Mouse (Mus musculus): Measurements from ENCODE around the gene Prps1l1. TPM values are rescaled to one million over a fixed set of nuclear protein-coding genes. Genes with fewer than 3 reads are reported as not detected.

The Prps1l1 gene
- polyA plus RNA-seq, 1 experiment from 2014 or later, result not detected

- no peaks in the 10 kb centered on the region for H3K36me3 ChIP-seq (replicated peaks)
- H3K4me3 ChIP-seq, result no peak overlapping the region
- WGBS, result 62% methylated on average over 11 of the region's 11 CpGs
- DNase-seq (ENCODE audit: extremely low spot score, low spot score), result peak; percentile 60
- H3K4me1 ChIP-seq, result peaks cover 26% of the 10 kb centered on the region
- H3K27ac ChIP-seq, result peak overlapping the region; percentile 27; the same call in 1 of the 2 replicates
- H3K27me3 ChIP-seq (ENCODE audit: poor library complexity, severe bottlenecking), result no peaks in the 10 kb centered on the region
- no peaks in the 10 kb centered on the region for H3K9me3 ChIP-seq
Observed at GRCm38 (mm10) chr12:35008340-35009137, 24.0 kb downstream of the Prps1l1 start.

DNA sequence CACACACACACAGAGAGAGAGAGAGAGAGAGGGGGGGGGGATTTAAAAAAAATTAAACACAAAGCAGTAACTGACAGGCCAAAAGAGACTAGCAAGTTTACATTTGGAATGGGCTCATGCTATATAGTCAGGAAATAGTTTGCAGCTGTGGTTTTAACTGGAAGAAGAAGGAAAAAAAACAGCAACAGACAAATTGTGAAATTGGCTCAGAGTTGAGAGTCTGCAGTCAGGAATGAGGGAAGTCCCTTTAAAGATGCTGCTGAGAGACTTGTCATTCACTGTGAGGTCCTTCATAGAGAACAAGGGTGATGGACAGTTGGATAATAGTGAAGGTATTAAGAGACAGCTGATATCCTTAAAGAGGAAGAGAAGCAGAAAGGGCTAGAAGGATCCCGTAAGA lies 26.9 kb downstream of the Prps1l1 start:
- Histone ChIP-seq H3K9me3 (no peaks in the 10 kb centered on the region), H3K27me3 (ENCODE audit: poor library complexity, severe bottlenecking) (no peaks in the 10 kb centered on the region), H3K4me1 (peaks cover 26% of the 10 kb centered on the region), H3K4me3 (no peak overlapping the region), H3K36me3 (replicated peaks) (no peaks in the 10 kb centered on the region), H3K27ac (no peak overlapping the region)
- 88% methylated on average over 1 of the region's 1 CpGs for WGBS
- DNase-seq (ENCODE audit: extremely low spot score, low spot score), result no peak

DNA sequence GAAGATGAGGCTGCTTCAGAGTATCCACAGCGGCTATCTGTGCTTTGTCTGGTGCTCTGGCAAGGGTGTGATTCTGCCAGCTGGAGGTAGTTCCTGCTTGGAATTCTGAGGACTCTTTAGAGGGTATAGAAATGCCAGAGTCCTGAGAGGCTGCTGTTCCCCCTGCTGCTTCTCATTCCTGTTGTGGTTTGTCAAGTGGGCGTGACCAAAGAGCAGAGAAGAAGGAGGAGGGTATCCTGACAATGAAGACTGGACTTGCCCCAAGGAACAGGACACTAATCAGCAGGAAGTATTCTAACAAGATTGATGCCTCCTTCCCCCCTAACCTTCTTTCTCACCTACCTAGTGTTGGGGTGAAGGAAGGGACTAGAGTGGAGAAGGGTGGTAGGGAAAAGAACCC lies 29.4 kb downstream of the Prps1l1 start:
- no peak overlapping the region for H3K4me3 ChIP-seq
- peaks cover 7% of the 10 kb centered on the region for H3K4me1 ChIP-seq
- no peaks in the 10 kb centered on the region for H3K27me3 ChIP-seq (ENCODE audit: poor library complexity, severe bottlenecking)
- H3K9me3 ChIP-seq, result no peaks in the 10 kb centered on the region
- H3K27ac ChIP-seq, result no peak overlapping the region
- no peak for DNase-seq (ENCODE audit: extremely low spot score, low spot score)
- no peaks in the 10 kb centered on the region for H3K36me3 ChIP-seq (replicated peaks)
- 88% methylated on average over 2 of the region's 2 CpGs for WGBS

- Histone ChIP-seq H3K4me3 (no peak overlapping the region), H3K9me3 (no peaks in the 10 kb centered on the region), H3K4me1 (no peaks in the 10 kb centered on the region), H3K27ac (no peak overlapping the region), H3K27me3 (ENCODE audit: poor library complexity, severe bottlenecking) (no peaks in the 10 kb centered on the region), H3K36me3 (replicated peaks) (no peaks in the 10 kb centered on the region)
- WGBS, result 70% methylated on average over 3 of the region's 3 CpGs
- DNase-seq (ENCODE audit: extremely low spot score, low spot score), result no peak
Observed at GRCm38 (mm10) chr12:35016056-35016455, 31.5 kb downstream of the Prps1l1 start.

GRCm38 (mm10) chr12:35016481-35017250 lies 32.1 kb downstream of the Prps1l1 start:
- H3K4me1 ChIP-seq, result no peaks in the 10 kb centered on the region
- no peaks in the 10 kb centered on the region for H3K9me3 ChIP-seq
- no peak overlapping the region for H3K27ac ChIP-seq
- no peaks in the 10 kb centered on the region for H3K36me3 ChIP-seq (replicated peaks)
- no peaks in the 10 kb centered on the region for H3K27me3 ChIP-seq (ENCODE audit: poor library complexity, severe bottlenecking)
- 90% methylated on average over 9 of the region's 9 CpGs for WGBS
- DNase-seq (ENCODE audit: extremely low spot score, low spot score), result no peak
- H3K4me3 ChIP-seq, result no peak overlapping the region

GRCm38 (mm10) chr12:35018679-35019237 lies 34.2 kb downstream of the Prps1l1 start:
- WGBS, result 91% methylated on average over 9 of the region's 9 CpGs
- no peak overlapping the region for H3K4me3 ChIP-seq
- H3K27me3 ChIP-seq (ENCODE audit: poor library complexity, severe bottlenecking), result no peaks in the 10 kb centered on the region
- H3K36me3 ChIP-seq (replicated peaks), result no peaks in the 10 kb centered on the region
- no peaks in the 10 kb centered on the region for H3K9me3 ChIP-seq
- DNase-seq (ENCODE audit: extremely low spot score, low spot score), result no peak
- H3K27ac ChIP-seq, result no peak overlapping the region
- H3K4me1 ChIP-seq, result no peaks in the 10 kb centered on the region

GRCm38 (mm10) chr12:35021285-35021684 lies 36.7 kb downstream of the Prps1l1 start:
- 92% methylated on average over 9 of the region's 9 CpGs for WGBS

DNA sequence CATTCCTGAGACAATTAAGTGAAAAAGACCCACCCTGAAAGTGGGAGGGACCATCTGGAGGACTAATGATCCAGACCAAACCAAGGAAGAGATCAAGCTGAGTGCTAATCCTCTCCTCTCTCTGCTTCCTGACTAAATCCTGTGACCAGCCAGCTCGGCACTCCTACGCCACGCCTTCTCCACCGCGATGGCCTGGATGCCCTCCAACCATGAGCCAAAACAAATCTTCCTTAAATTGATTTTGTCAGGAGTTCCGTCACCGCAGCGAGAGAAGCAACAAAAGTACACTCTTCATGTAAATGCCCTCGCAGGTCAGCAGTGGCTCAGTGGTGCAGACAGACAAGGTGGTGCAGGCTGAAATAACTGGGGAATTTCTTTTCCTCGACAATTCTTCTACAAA lies 37.5 kb downstream of the Prps1l1 start:
- peaks cover 8% of the 10 kb centered on the region; the same call in 1 of the 2 replicates for H3K4me1 ChIP-seq
- DNase-seq (ENCODE audit: extremely low spot score, low spot score), result no peak
- H3K27ac ChIP-seq, result no peak overlapping the region
- no peaks in the 10 kb centered on the region for H3K27me3 ChIP-seq (ENCODE audit: poor library complexity, severe bottlenecking)
- no peaks in the 10 kb centered on the region for H3K36me3 ChIP-seq (replicated peaks)
- 62% methylated on average over 10 of the region's 10 CpGs for WGBS
- no peaks in the 10 kb centered on the region for H3K9me3 ChIP-seq
- H3K4me3 ChIP-seq, result no peak overlapping the region

More at GRCm38 (mm10) chr12:35021285-35021684, 36.7 kb downstream of the Prps1l1 start:
- Histone ChIP-seq H3K4me1 (peaks cover 5% of the 10 kb centered on the region; the same call in 1 of the 2 replicates), H3K36me3 (replicated peaks) (no peaks in the 10 kb centered on the region), H3K4me3 (no peak overlapping the region), H3K27me3 (ENCODE audit: poor library complexity, severe bottlenecking) (no peaks in the 10 kb centered on the region), H3K9me3 (no peaks in the 10 kb centered on the region), H3K27ac (no peak overlapping the region)
- no peak for DNase-seq (ENCODE audit: extremely low spot score, low spot score)

- Histone ChIP-seq H3K36me3 (replicated peaks) (no peaks in the 10 kb centered on the region), H3K27me3 (ENCODE audit: poor library complexity, severe bottlenecking) (no peaks in the 10 kb centered on the region), H3K27ac (no peak overlapping the region), H3K4me1 (peaks cover 11% of the 10 kb centered on the region; the same call in 1 of the 2 replicates), H3K9me3 (no peaks in the 10 kb centered on the region), H3K4me3 (no peak overlapping the region)
- 80% methylated on average over 4 of the region's 4 CpGs for WGBS
- no peak for DNase-seq (ENCODE audit: extremely low spot score, low spot score)
Observed at GRCm38 (mm10) chr12:35025916-35026432, 41.4 kb downstream of the Prps1l1 start.

DNA sequence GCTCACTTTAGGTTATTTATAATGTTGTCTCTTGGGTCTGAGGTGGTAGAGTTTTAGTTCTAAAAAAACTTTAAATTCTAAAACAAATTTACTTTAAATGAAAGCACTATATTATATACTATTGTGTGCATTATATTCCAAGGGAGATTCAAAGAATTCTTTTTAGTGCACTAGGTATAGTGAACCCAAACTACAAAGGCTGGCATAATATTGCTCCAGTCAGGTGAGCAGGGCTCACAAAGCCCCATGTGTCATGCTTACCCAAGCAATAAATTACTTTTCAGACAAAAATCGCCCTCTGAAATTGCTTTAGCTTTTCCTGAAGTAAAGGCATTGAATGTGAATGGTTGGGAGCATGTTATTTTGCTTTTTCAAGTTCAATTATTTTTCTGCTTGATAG lies 43.0 kb downstream of the Prps1l1 start:
- Histone ChIP-seq H3K4me1 (peaks cover 11% of the 10 kb centered on the region; the same call in 1 of the 2 replicates), H3K27ac (no peak overlapping the region), H3K4me3 (no peak overlapping the region), H3K27me3 (ENCODE audit: poor library complexity, severe bottlenecking) (no peaks in the 10 kb centered on the region), H3K9me3 (no peaks in the 10 kb centered on the region), H3K36me3 (replicated peaks) (no peaks in the 10 kb centered on the region)
- DNase-seq (ENCODE audit: extremely low spot score, low spot score), result no peak
- WGBS, result 44% methylated on average over 1 of the region's 1 CpGs
